Mouse (Mus musculus) limb, embryonic 14.5 days (tissue): Measurements from ENCODE around the gene Pgc. TPM values are rescaled to one million over a fixed set of nuclear protein-coding genes. Genes with fewer than 3 reads are reported as not detected.
A peak's percentile ranks its signal among the peaks of the same experiment; 100 is the strongest.

Source experiments
- ATAC-seq: fragments of 200-750 bp; cut with Nextera tagmentation; 2 replicates; pipeline ENCODE4 v1.8.0; 2017; ENCODE audit warnings: low read depth, moderate number of reproducible peaks, moderate TSS enrichment; ENCODE audit not compliant: low FRiP score
- DNase-seq: peaks from one replicate; pipeline ENCODE4 v3.0.0-alpha.2; 2015; ENCODE audit warnings: low spot score
- H3K27ac ChIP-seq: fragments of 300-500 bp; sonication (generic); replicated peaks from 2 replicates; pipeline ENCODE4 v1.5.1; 2014; ENCODE audit warnings: low read depth, mild to moderate bottlenecking, low read length, moderate library complexity, mixed read lengths
- H3K27me3 ChIP-seq: fragments of 300-500 bp; sonication (generic); 2 replicates; pipeline ENCODE4 v1.6.1; 2014; ENCODE audit warnings: low read length, mixed read lengths; ENCODE audit not compliant: control insufficient read depth, insufficient read depth
- H3K36me3 ChIP-seq: fragments of 300-500 bp; sonication (generic); 2 replicates; pipeline ENCODE4 v1.6.1; 2014; ENCODE audit warnings: mild to moderate bottlenecking, low read length, moderate library complexity, mixed read lengths; ENCODE audit not compliant: control insufficient read depth, insufficient read depth
- H3K4me1 ChIP-seq: fragments of 300-500 bp; sonication (generic); 2 replicates; pipeline ENCODE4 v1.6.1; 2014; ENCODE audit warnings: antibody characterized with exemption, low read length, mixed read lengths; ENCODE audit not compliant: control insufficient read depth, insufficient read depth
- H3K4me2 ChIP-seq: fragments of 300-500 bp; sonication (generic); replicated peaks from 2 replicates; pipeline ENCODE4 v1.6.1; 2014; ENCODE audit warnings: low read depth, mild to moderate bottlenecking, low read length, moderate library complexity; ENCODE audit not compliant: severe bottlenecking
- H3K4me3 ChIP-seq: fragments of 300-500 bp; sonication (generic); replicated peaks from 2 replicates; pipeline ENCODE4 v1.5.1; 2014; ENCODE audit warnings: low read length
- H3K9ac ChIP-seq: fragments of 300-500 bp; sonication (generic); 2 replicates; pipeline ENCODE4 v1.6.1; 2014; ENCODE audit warnings: mild to moderate bottlenecking, low read depth, low read length, moderate library complexity; ENCODE audit not compliant: severe bottlenecking
- H3K9me3 ChIP-seq: fragments of 300-500 bp; sonication (generic); 2 replicates; pipeline ENCODE4 v1.6.1; 2016; ENCODE audit warnings: low read length; ENCODE audit not compliant: control insufficient read depth
- POLR2A ChIP-seq: fragments of 200-500 bp; IDR thresholded peaks from 2 replicates; pipeline ENCODE4 v1.8.0; 2012; ENCODE audit warnings: inconsistent platforms, mild to moderate bottlenecking, moderate library complexity, borderline replicate concordance; ENCODE audit not compliant: insufficient read depth, insufficient read length; ENCODE audit errors: extremely low read depth
- WGBS: fragments of 180-500 bp; shearing (Covaris S2); extraction: QIAGEN DNeasy Blood & Tissue Kit; methylation state at CpG from one replicate; pipeline ENCODE4 v1.1.7; 2014; 5-methylcytosine and 5-hydroxymethylcytosine counted together
- polyA plus RNA-seq, 2 experiments: library from polyadenylated mRNA; depleted of rRNA in 1 of 2; stranded (reverse) in 1 of 2; unstranded in 1 of 2; fragments of >200 nt; fragmentation: Nextera tagmentation in 1 of 2; extraction: Ambion mirVana in 1 of 2; gene quantifications; 2 replicates each; pipeline versions ENCODE4 v1.2.1 to v1.2.3; 2012 to 2014

The Pgc gene
- polyA plus RNA-seq, 2 experiments = 0.18 to 0.55 TPM

- no peak overlapping the region for H3K27ac ChIP-seq
- no peak for DNase-seq
- peaks cover 60% of the 10 kb centered on the region for H3K36me3 ChIP-seq
- 81% methylated on average over 9 of the region's 9 CpGs for WGBS
- H3K27me3 ChIP-seq = no peaks in the 10 kb centered on the region
- no peaks in the 10 kb centered on the region for H3K4me1 ChIP-seq
- no peak overlapping the region for H3K9ac ChIP-seq
- no peak overlapping the region for H3K4me2 ChIP-seq
- no peaks in the 10 kb centered on the region for H3K9me3 ChIP-seq
- no peak for TF ChIP-seq POLR2A
- ATAC-seq = no peak
- H3K4me3 ChIP-seq = no peak overlapping the region
Measured at GRCm38 (mm10) chr17:47701793-47702192, 24.8 kb upstream of the Pgc start.

GRCm38 (mm10) chr17:47702548-47703345 lies 23.9 kb upstream of the Pgc start:
- H3K9me3 ChIP-seq = no peaks in the 10 kb centered on the region
- WGBS = 42% methylated on average over 27 of the region's 28 CpGs
- H3K9ac ChIP-seq = no peak overlapping the region
- H3K36me3 ChIP-seq = peaks cover 60% of the 10 kb centered on the region
- no peaks in the 10 kb centered on the region for H3K27me3 ChIP-seq
- H3K4me2 ChIP-seq = no peak overlapping the region
- H3K4me1 ChIP-seq = no peaks in the 10 kb centered on the region
- ATAC-seq = no peak
- TF ChIP-seq POLR2A = no peak
- no peak overlapping the region for H3K27ac ChIP-seq
- no peak for DNase-seq
- no peak overlapping the region for H3K4me3 ChIP-seq

GRCm38 (mm10) chr17:47703556-47703955 lies 23.1 kb upstream of the Pgc start:
- DNase-seq (no peak), ATAC-seq (no peak)
- no peak overlapping the region for H3K27ac ChIP-seq
- H3K4me2 ChIP-seq = no peak overlapping the region
- no peak for TF ChIP-seq POLR2A
- 36% methylated on average over 20 of the region's 20 CpGs for WGBS
- no peaks in the 10 kb centered on the region for H3K9me3 ChIP-seq
- peaks cover 54% of the 10 kb centered on the region for H3K36me3 ChIP-seq
- H3K27me3 ChIP-seq = no peaks in the 10 kb centered on the region
- no peak overlapping the region for H3K4me3 ChIP-seq
- no peaks in the 10 kb centered on the region for H3K4me1 ChIP-seq
- H3K9ac ChIP-seq = no peak overlapping the region

GRCm38 (mm10) chr17:47704692-47705091 lies 21.9 kb upstream of the Pgc start:
- H3K36me3 ChIP-seq = peaks cover 45% of the 10 kb centered on the region
- no peaks in the 10 kb centered on the region for H3K4me1 ChIP-seq
- H3K27me3 ChIP-seq = no peaks in the 10 kb centered on the region
- WGBS = 89% methylated on average over 4 of the region's 4 CpGs
- H3K4me2 ChIP-seq = no peak overlapping the region
- no peaks in the 10 kb centered on the region for H3K9me3 ChIP-seq
- no peak overlapping the region for H3K27ac ChIP-seq
- TF ChIP-seq POLR2A = no peak
- DNase-seq = no peak
- H3K4me3 ChIP-seq = no peak overlapping the region
- no peak for ATAC-seq
- no peak overlapping the region for H3K9ac ChIP-seq

GRCm38 (mm10) chr17:47706196-47706595 lies 20.4 kb upstream of the Pgc start:
- H3K36me3 ChIP-seq = peaks cover 31% of the 10 kb centered on the region
- DNase-seq = peak; percentile 8
- H3K4me1 ChIP-seq = no peaks in the 10 kb centered on the region
- WGBS = 79% methylated on average over 1 of the region's 1 CpGs
- TF ChIP-seq POLR2A = no peak
- H3K9ac ChIP-seq = no peak overlapping the region
- H3K27me3 ChIP-seq = no peaks in the 10 kb centered on the region
- H3K9me3 ChIP-seq = no peaks in the 10 kb centered on the region
- H3K4me3 ChIP-seq = no peak overlapping the region
- ATAC-seq = no peak
- no peak overlapping the region for H3K4me2 ChIP-seq
- H3K27ac ChIP-seq = no peak overlapping the region
